8 mouse cellular contexts compared by ENCODE assay signal in the genomic region with DNA sequence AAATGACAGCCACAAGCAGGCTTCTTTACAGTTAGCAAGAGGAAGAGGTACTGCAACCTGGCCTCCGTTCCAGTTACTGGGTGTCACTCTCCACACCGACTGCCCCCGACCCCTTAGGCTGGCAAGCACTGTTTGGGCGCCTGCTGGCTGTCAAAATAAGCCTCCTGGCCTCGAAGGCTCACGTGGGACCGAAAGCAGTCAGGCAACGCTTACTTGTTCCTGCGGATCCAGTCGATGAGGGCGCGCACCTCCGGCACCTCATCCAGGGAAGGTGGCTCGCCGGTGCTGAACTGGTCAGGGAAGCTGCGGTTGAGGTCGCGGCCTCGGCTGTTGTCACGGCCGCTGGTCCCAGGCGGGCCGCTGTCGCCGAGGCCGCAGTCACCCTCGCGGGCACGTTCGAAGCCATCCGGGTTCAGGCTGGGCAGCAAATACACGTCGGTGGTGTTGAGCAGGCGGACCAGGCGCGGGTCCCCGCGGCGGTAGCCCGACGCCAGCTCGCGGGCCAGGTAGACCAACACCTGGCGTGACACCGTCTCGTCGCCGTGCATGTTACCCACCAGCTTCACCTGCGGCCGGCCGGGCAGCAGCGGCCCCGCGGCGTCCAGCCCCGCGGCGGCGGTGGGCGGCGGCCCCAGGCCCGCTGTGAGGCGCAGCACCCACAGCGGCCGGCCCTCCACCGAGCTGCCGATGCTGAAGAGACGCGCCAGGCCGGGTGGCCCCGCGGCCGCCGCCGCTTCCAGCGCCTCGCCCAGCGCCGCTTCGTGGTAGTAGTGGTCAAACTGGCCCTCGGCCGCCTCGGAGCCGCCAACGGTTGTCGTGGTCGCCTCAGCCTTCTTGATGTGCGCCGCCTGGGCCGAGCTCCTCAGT. TPM values are rescaled to one million over a fixed set of nuclear protein-coding genes. Genes with fewer than 3 reads are reported as not detected.
DNase-seq lines count a peak whose midpoint lies in the region; ATAC-seq and TF ChIP-seq lines count a peak whose summit lies in the region.

No protein-coding gene starts in this region.

- no peak for TF ChIP-seq CTCF in spleen, adult 2 months (IDR thresholded peaks at IDR 0.05; ENCODE audit: extremely low read depth, insufficient read depth, insufficient read length, insufficient replicate concordance)

- peak; percentile 60 for DNase-seq in CD4-positive helper T cell, adult 2 months (ENCODE audit: low read depth, low spot score)
- DNase-seq in Muller cell, postnatal 12 days (ENCODE audit: inconsistent ontology term): peak; percentile 27
- peak; percentile 57 for DNase-seq in embryo, embryonic 10 days (ENCODE audit: low spot score)
- peak; percentile 47 for DNase-seq in kidney, postnatal 14 days
- DNase-seq in spleen, adult 2 months (ENCODE audit: low read depth in 1 of 2, low spot score in 2 of 2): peak; percentile 4 to 15
- no peak for DNase-seq in c-Kit-positive CD71-positive TER-119-positive erythroid progenitor cells, embryonic 14.5 days (ENCODE audit: low spot score)

- under 1% methylated on average over 81 of the region's 90 CpGs for WGBS in heart, embryonic 14.5 days
- under 1% methylated on average over 90 of the region's 90 CpGs for WGBS in spleen, adult 2 months

- peaks cover 8 to 36% of the 10 kb centered on the region in 2 experiments; a peak in 3 of 4 replicates for H3K4me1 ChIP-seq in heart, embryonic 14.5 days (ENCODE audit: control insufficient read depth in 2 of 2, insufficient read depth in 2 of 2, low read length in 2 of 2)
- H3K4me1 ChIP-seq in megakaryocyte, embryonic 14.5 days: peaks cover 26% of the 10 kb centered on the region
- H3K4me1 ChIP-seq in spleen, adult 2 months (ENCODE audit: control insufficient read depth, insufficient read depth, insufficient read length): peaks cover 5% of the 10 kb centered on the region

- peak overlapping the region; percentile 92 for H3K9ac ChIP-seq in heart, embryonic 14.5 days (ENCODE audit: low read length)

- H3K9me3 ChIP-seq in heart, embryonic 14.5 days (ENCODE audit: control insufficient read depth, low read length): no peaks in the 10 kb centered on the region
- H3K9me3 ChIP-seq in megakaryocyte, embryonic 14.5 days: peaks cover 15% of the 10 kb centered on the region

- no peaks in the 10 kb centered on the region for H3K27me3 ChIP-seq in heart, embryonic 14.5 days (ENCODE audit: control insufficient read depth, insufficient read depth, low read length)
- H3K27me3 ChIP-seq in megakaryocyte, embryonic 14.5 days (replicated peaks): peaks cover 12% of the 10 kb centered on the region
- H3K27me3 ChIP-seq in spleen, adult 2 months (ENCODE audit: control insufficient read depth, insufficient read depth, low read length): peaks cover 9% of the 10 kb centered on the region

- no peak; the same call in 1 of the 2 replicates for ATAC-seq in heart, embryonic 14.5 days (ENCODE audit: insufficient number of reproducible peaks, insufficient read depth, low FRiP score, low read depth)

- TF ChIP-seq POLR2A in spleen, adult 2 months (IDR thresholded peaks at IDR 0.05; ENCODE audit: low read depth, low read length): no peak

- no peaks in the 10 kb centered on the region for H3K36me3 ChIP-seq in heart, embryonic 14.5 days (ENCODE audit: control insufficient read depth, insufficient read depth, low read length)
- no peaks in the 10 kb centered on the region for H3K36me3 ChIP-seq in megakaryocyte, embryonic 14.5 days (replicated peaks; ENCODE audit: low read length)
- no peaks in the 10 kb centered on the region for H3K36me3 ChIP-seq in spleen, adult 2 months (ENCODE audit: control insufficient read depth, insufficient read depth, low read length)

- peak overlapping the region; percentile 86 for H3K4me2 ChIP-seq in heart, embryonic 14.5 days (ENCODE audit: low read length)

- peak overlapping the region; percentile 88 to 92 for H3K27ac ChIP-seq in heart, embryonic 14.5 days (replicated peaks in 1 of 2; ENCODE audit: control insufficient read depth in 1 of 2, insufficient read depth in 1 of 2, low read depth in 2 of 2, low read length in 2 of 2)
- H3K27ac ChIP-seq in spleen, adult 2 months (ENCODE audit: insufficient read depth, low read length): peak overlapping the region; percentile 8; the same call in 1 of the 2 replicates

- peak overlapping the region; percentile 90 to 98 for H3K4me3 ChIP-seq in heart, embryonic 14.5 days (ENCODE audit: control insufficient read depth in 1 of 2, insufficient read depth in 1 of 2, low read depth in 1 of 2, low read length in 2 of 2)
- H3K4me3 ChIP-seq in megakaryocyte, embryonic 14.5 days (replicated peaks): peak overlapping the region; percentile 98
- peak overlapping the region; percentile 76 for H3K4me3 ChIP-seq in spleen, adult 2 months (ENCODE audit: extremely low read depth, insufficient read depth, insufficient read length)

RNA-seq across cellular contexts. Expression of a gene that starts 0.6 kb away (rescaled TPM):
- 23.4 and 24.1 TPM in 2 replicates for polyA plus RNA-seq in heart, embryonic 14.5 days (2014; fragmentation: Nextera tagmentation; extraction: Ambion mirVana)
- 0.40 and 1.0 TPM in 2 replicates for polyA plus RNA-seq in megakaryocyte, embryonic 14.5 days (2012; ENCODE audit: insufficient read depth, low replicate concordance)
- polyA plus RNA-seq in spleen, adult 2 months (2012; rRNA removed): 3.4 and 4.7 TPM in 2 replicates

RNA-seq across cellular contexts. Expression of a gene that starts 55.7 kb away (rescaled TPM):
- polyA plus RNA-seq in heart, embryonic 14.5 days (2014; fragmentation: Nextera tagmentation; extraction: Ambion mirVana): 0.39 TPM in 1 of 2 replicates, not detected in the other
- polyA plus RNA-seq in megakaryocyte, embryonic 14.5 days (2012; ENCODE audit: insufficient read depth, low replicate concordance): not detected in 2 replicates
- polyA plus RNA-seq in spleen, adult 2 months (2012; rRNA removed): not detected in 2 replicates
